In the genomic region with DNA sequence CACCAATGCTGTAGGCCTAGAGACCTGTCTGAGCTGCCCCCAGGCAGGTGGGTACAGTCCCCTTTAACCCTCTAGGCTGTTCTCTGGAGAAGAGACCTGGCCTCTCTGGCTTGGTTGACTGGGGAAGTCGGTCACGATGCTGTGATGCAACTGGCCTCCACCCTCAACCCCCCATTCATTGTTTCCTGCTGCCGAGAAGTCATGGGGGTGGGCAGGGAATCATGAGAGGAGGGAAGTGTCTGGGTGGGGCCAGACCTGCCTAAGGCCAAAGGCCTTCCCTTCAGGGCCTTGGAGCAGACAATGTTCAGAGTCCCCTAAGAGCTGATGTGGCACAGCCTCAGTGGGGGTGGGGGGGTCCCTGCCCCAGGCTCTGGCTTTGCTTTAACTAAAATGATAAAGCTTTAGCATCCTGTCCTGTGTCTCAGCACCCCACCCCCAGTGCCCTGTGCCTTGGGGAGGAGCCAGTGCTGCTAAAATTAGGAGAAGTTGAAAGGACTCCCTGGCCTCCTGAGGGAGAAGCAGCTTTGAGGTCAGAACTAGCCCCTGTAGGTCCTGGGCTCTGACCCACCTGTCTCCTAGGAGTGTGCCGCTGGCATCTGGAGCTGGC, we compare ENCODE assay signal across 8 mouse cellular contexts. TPM values are rescaled to one million over a fixed set of nuclear protein-coding genes. Genes with fewer than 3 reads are reported as not detected.
DNase-seq lines count a peak whose midpoint lies in the region; ATAC-seq and TF ChIP-seq lines count a peak whose summit lies in the region.

No protein-coding gene starts in this region.

- no peak for TF ChIP-seq POLR2A in heart, adult 2 months (IDR thresholded peaks at IDR 0.05; ENCODE audit: insufficient read depth, low read depth, low read length)

- H3K4me3 ChIP-seq in heart, adult 2 months = peak overlapping the region; percentile 5; the same call in 1 of the 2 replicates
- no peak overlapping the region for H3K4me3 ChIP-seq in stomach, embryonic 15.5 days (replicated peaks)

- H3K36me3 ChIP-seq in heart, adult 2 months (ENCODE audit: control insufficient read depth, insufficient read depth, low read length) = peaks cover 6% of the 10 kb centered on the region; the same call in 1 of the 2 replicates
- H3K36me3 ChIP-seq in stomach, embryonic 15.5 days = 0 out of 2 replicates have a peak, but pooled peaks cover 8% of the 10 kb centered on the region

- no peak for ATAC-seq in stomach, embryonic 15.5 days (ENCODE audit: insufficient read depth, low FRiP score, low read depth)

- no peak for TF ChIP-seq CTCF in heart, adult 2 months (IDR thresholded peaks at IDR 0.05)

- peak; percentile 22 for DNase-seq in thymus, postnatal 14 days
- DNase-seq in thymus, adult 18-20 months = no peak
- DNase-seq in heart, adult 2 months = peak; percentile 64 to 75
- DNase-seq in kidney, adult 18-20 months = peak; percentile 40
- peak; percentile 72 for DNase-seq in lung, postnatal 10 days
- DNase-seq in left cerebral cortex, postnatal 10 days (ENCODE audit: extremely low spot score in 1 of 2, low spot score in 2 of 2) = no peak
- no peak for DNase-seq in thymus, postnatal 25 days

- intact Hi-C loops in heart, adult 2 months (cut with DNase I) = no loop called here
- intact Hi-C loops in left cerebral cortex, postnatal 10 days (cut with DNase I) = no loop called here

- peak overlapping the region; percentile 61 for H3K4me2 ChIP-seq in stomach, embryonic 15.5 days

- H3K9me3 ChIP-seq in stomach, embryonic 15.5 days = no peaks in the 10 kb centered on the region

- H3K4me1 ChIP-seq in heart, adult 2 months (ENCODE audit: control insufficient read depth, insufficient read depth, low read length) = peaks cover 21% of the 10 kb centered on the region
- H3K4me1 ChIP-seq in stomach, embryonic 15.5 days = peaks cover 28% of the 10 kb centered on the region

- TF ChIP-seq EP300 in heart, adult 2 months (IDR thresholded peaks at IDR 0.05; ENCODE audit: insufficient read depth, low read depth, low read length) = peak; percentile 76; the same call in 1 of the 2 replicates

- peak overlapping the region; percentile 2; the same call in 1 of the 2 replicates for H3K9ac ChIP-seq in heart, adult 2 months (ENCODE audit: low read depth, low read length)
- H3K9ac ChIP-seq in stomach, embryonic 15.5 days = no peak overlapping the region

- H3K27me3 ChIP-seq in heart, adult 2 months (ENCODE audit: control insufficient read depth, insufficient read depth, low read length) = no peaks in the 10 kb centered on the region
- no peaks in the 10 kb centered on the region for H3K27me3 ChIP-seq in stomach, embryonic 15.5 days (replicated peaks)

- peak overlapping the region; percentile 81 for H3K27ac ChIP-seq in heart, adult 2 months
- H3K27ac ChIP-seq in stomach, embryonic 15.5 days = peak overlapping the region; percentile 33

- no peaks in the 10 kb centered on the region; the same call in 1 of the 2 replicates for H3K79me2 ChIP-seq in heart, adult 2 months (replicated peaks; ENCODE audit: control insufficient read depth, insufficient read depth, low read length)

- WGBS in heart, adult 2 months = 11% methylated on average over 4 of the region's 4 CpGs
- WGBS in stomach, embryonic 15.5 days = 37% methylated on average over 4 of the region's 4 CpGs

RNA-seq across cellular contexts. Expression of a gene that starts 2.9 kb away (rescaled TPM):
- 10 to 100 TPM; 29.2 to 34.1 TPM for total RNA-seq in heart, adult 2 months (2021)
- polyA plus RNA-seq in heart, adult 2 months (2012; rRNA removed) = 45.5 and 80.1 TPM in 2 replicates
- polyA plus RNA-seq in stomach, embryonic 15.5 days (2015; fragmentation: Nextera tagmentation; extraction: Ambion mirVana) = 37.7 and 37.9 TPM in 2 replicates
- 10 to 100 TPM; 31.3 to 31.7 TPM for total RNA-seq in left cerebral cortex, postnatal 10 days (2021)

RNA-seq across cellular contexts. Expression of a gene that starts 24.0 kb away (rescaled TPM):
- total RNA-seq in heart, adult 2 months (2021) = 1 to 10 TPM; 6.0 to 7.2 TPM
- 3.0 and 5.7 TPM in 2 replicates for polyA plus RNA-seq in heart, adult 2 months (2012; rRNA removed)
- 13.5 and 14.5 TPM in 2 replicates for polyA plus RNA-seq in stomach, embryonic 15.5 days (2015; fragmentation: Nextera tagmentation; extraction: Ambion mirVana)
- total RNA-seq in left cerebral cortex, postnatal 10 days (2021) = 100 to 1,000 TPM; 200 to 207 TPM

RNA-seq across cellular contexts. Expression of a gene that starts 29.2 kb away (rescaled TPM):
- total RNA-seq in heart, adult 2 months (2021) = not detected
- 0.18 and 0.23 TPM in 2 replicates for polyA plus RNA-seq in heart, adult 2 months (2012; rRNA removed)
- 0.46 and 0.50 TPM in 2 replicates for polyA plus RNA-seq in stomach, embryonic 15.5 days (2015; fragmentation: Nextera tagmentation; extraction: Ambion mirVana)
- under 1 TPM in 1 of 2 experiments, not detected in 1; 0.14 TPM for total RNA-seq in left cerebral cortex, postnatal 10 days (2021)

RNA-seq across cellular contexts. Expression of a gene that starts 57.2 kb away (rescaled TPM):
- total RNA-seq in heart, adult 2 months (2021) = 10 to 100 TPM; 28.9 to 30.0 TPM
- polyA plus RNA-seq in heart, adult 2 months (2012; rRNA removed) = 37.3 and 39.1 TPM in 2 replicates
- 196 and 218 TPM in 2 replicates for polyA plus RNA-seq in stomach, embryonic 15.5 days (2015; fragmentation: Nextera tagmentation; extraction: Ambion mirVana)
- total RNA-seq in left cerebral cortex, postnatal 10 days (2021) = 10 to 100 TPM; 85.1 to 87.6 TPM

Comparison
In these comparisons a context has a peak if more than half of its experiments do, and no peak if none do; other contexts are left out.
1. DNase-seq: peak in thymus, postnatal 14 days (single experiment), heart, adult 2 months (2 of 2), kidney, adult 18-20 months (single experiment) and lung, postnatal 10 days (single experiment); none in thymus, adult 18-20 months (0 of 2), left cerebral cortex, postnatal 10 days (0 of 2) and thymus, postnatal 25 days (single experiment).
2. RNA of a gene that starts 24.0 kb away (total RNA-seq): 200 to 207 TPM in left cerebral cortex, postnatal 10 days; 6.0 to 7.2 TPM in heart, adult 2 months; every median in the first group is over 10 times any median in the second.